Mouse (Mus musculus) ES-Bruce4 (cell line): ENCODE measurements around the gene B3galnt1. TPM values are rescaled to one million over a fixed set of nuclear protein-coding genes. Genes with fewer than 3 reads are reported as not detected.
A peak's percentile ranks its signal among the peaks of the same experiment; 100 is the strongest.

ENCODE experiments used
- H3K27ac ChIP-seq: 2 replicates; pipeline ENCODE4 v1.5.1; 2012; ENCODE audit warnings: low read length, inconsistent platforms; ENCODE audit not compliant: insufficient read depth
- H3K27me3 ChIP-seq: 2 replicates; pipeline ENCODE4 v1.6.1; 2012; ENCODE audit warnings: mild to moderate bottlenecking, low read length, inconsistent platforms; ENCODE audit not compliant: control insufficient read depth, poor library complexity, insufficient read depth, severe bottlenecking
- H3K36me3 ChIP-seq: 2 replicates; pipeline ENCODE4 v1.6.1; 2012; ENCODE audit warnings: inconsistent platforms, mild to moderate bottlenecking, low read length, moderate library complexity; ENCODE audit not compliant: control insufficient read depth, poor library complexity, insufficient read depth, severe bottlenecking
- H3K4me1 ChIP-seq: one replicate; pipeline ENCODE4 v1.8.1; 2011; ENCODE audit warnings: low read length; ENCODE audit not compliant: control insufficient read depth, insufficient read depth
- H3K4me3 ChIP-seq: 2 replicates; pipeline ENCODE4 v1.5.1; 2011; ENCODE audit warnings: low read depth, mild to moderate bottlenecking, low read length
- H3K9ac ChIP-seq: 2 replicates; pipeline ENCODE4 v1.6.1; 2012; ENCODE audit warnings: low read depth, mild to moderate bottlenecking, inconsistent platforms; ENCODE audit not compliant: poor library complexity, severe bottlenecking
- H3K9me3 ChIP-seq: replicated peaks from 2 replicates; pipeline ENCODE4 v1.6.1; 2012; ENCODE audit warnings: mild to moderate bottlenecking, low read length, inconsistent platforms; ENCODE audit not compliant: control insufficient read depth, poor library complexity, insufficient read depth, severe bottlenecking
- CTCF ChIP-seq: IDR thresholded peaks from one replicate; pipeline ENCODE4 v1.8.1; 2011; ENCODE audit warnings: low read depth, low read length
- EP300 ChIP-seq: IDR thresholded peaks from 2 replicates; pipeline ENCODE4 v1.6.1; 2011; ENCODE audit warnings: low read depth, low read length; ENCODE audit not compliant: insufficient read depth
- POLR2A ChIP-seq: IDR thresholded peaks from one replicate; pipeline ENCODE4 v1.8.1; 2011; ENCODE audit warnings: low read length; ENCODE audit not compliant: insufficient read depth
- polyA plus RNA-seq: library from polyadenylated mRNA; stranded (reverse); fragments of >200 nt; gene quantifications from 2 replicates; pipeline ENCODE4 v1.2.4, GENCODE M21; 2011; ENCODE audit warnings: low read depth; ENCODE audit not compliant: missing spikeins, insufficient read depth, insufficient read length

B3galnt1 gene
- polyA plus RNA-seq, 1 experiment, result 4.8 TPM

DNA sequence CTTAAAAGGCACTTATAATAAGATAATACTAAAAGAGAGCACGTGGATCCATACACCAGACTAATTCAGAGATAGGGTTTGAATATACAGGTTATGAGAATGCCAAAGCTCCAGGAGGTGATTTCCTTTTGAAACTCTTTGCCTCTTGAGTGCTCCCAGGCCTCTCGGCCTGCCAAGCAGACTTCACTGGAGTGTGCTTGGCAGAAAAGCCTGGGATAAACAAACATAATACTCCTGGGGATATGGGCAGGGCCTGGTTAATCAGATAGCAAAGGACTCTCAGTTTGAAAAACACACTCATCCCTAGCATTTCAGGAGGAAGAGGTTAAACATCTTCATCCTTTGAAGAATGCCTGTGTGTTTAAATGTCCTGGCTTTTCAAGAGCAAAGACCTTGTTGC lies 25.4 kb upstream of the B3galnt1 start:
- Histone ChIP-seq H3K4me1 (no peaks in the 10 kb centered on the region), H3K36me3 (no peaks in the 10 kb centered on the region), H3K27ac (no peak overlapping the region), H3K4me3 (no peak overlapping the region), H3K9me3 (peaks cover 11% of the 10 kb centered on the region), H3K27me3 (no peaks in the 10 kb centered on the region), H3K9ac (no peak overlapping the region)
- TF ChIP-seq POLR2A (no peak), CTCF (no peak), EP300 (no peak)

DNA sequence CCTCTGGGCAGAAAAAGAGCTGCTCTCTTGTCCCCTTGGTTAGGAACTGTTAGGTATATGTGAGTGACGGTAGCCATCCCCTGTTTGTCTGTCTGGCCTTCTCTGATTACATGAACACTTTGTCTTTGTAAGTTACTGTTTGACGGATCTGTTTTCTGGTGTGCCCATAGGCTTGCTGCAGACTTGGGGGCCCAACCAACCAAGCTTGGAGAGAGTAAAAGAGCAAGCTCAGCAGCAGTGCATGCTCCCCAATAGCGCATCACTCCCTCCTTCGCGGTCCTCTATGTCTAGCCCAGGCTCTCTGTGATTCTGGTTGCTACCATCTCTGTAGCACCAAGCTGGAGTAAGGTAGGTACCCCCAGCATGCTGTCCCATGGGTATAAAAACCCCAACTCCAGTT lies 9.1 kb upstream of the B3galnt1 start:
- 0 out of 2 replicates have a peak, but pooled peaks cover 2% of the 10 kb centered on the region for H3K9me3 ChIP-seq
- H3K27me3 ChIP-seq, result no peaks in the 10 kb centered on the region; the same call in 1 of the 2 replicates
- TF ChIP-seq CTCF, result no peak
- no peak for TF ChIP-seq POLR2A
- TF ChIP-seq EP300, result no peak
- no peak overlapping the region for H3K27ac ChIP-seq
- no peaks in the 10 kb centered on the region for H3K4me1 ChIP-seq
- H3K9ac ChIP-seq, result no peak overlapping the region
- H3K36me3 ChIP-seq, result no peaks in the 10 kb centered on the region
- H3K4me3 ChIP-seq, result no peak overlapping the region

DNA sequence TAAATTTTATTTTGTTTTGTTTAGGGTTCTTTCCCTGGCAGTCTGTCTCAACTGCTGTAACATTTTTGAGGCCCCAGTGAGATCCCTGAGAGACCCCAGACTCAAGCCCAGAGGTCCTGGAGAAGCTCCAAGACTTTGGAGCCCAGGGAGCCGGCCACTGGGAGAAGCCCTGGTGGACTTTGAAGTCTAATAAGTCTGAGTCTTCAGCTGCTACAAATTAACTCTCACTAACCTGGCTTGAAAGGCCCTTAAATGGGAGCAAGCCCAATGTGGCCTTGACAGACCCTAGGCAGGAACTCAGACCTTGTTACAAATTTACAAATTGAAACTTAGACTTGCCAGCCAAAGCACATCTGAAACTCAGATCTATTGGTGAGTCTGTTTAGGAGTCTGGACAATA lies 8.7 kb upstream of the B3galnt1 start:
- H3K27ac ChIP-seq, result no peak overlapping the region
- TF ChIP-seq POLR2A (no peak), EP300 (no peak), CTCF (no peak)

DNA sequence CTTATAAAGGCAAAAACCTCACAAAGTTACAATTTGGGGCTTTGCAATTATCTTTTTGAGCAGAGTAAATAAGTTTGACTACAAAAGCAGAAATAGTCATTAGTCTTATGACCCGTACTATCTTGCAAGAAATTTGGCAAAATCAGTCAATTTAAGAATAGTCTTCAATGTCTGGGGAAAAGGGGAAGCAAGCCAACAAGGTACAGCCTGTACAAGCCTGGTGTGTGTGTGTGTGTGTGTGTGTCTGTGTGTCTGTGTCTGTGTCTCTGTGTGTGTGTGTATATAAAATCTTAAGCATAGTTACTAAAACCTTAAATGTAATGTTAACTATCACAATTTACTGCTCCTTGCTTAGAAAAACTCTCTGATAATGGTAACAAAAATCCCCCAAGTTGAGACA lies 8.2 kb upstream of the B3galnt1 start:
- TF ChIP-seq CTCF (no peak), POLR2A (no peak), EP300 (no peak)
- H3K4me3 ChIP-seq, result no peak overlapping the region
- H3K4me1 ChIP-seq, result no peaks in the 10 kb centered on the region
- no peaks in the 10 kb centered on the region; the same call in 1 of the 2 replicates for H3K27me3 ChIP-seq
- H3K9ac ChIP-seq, result no peak overlapping the region
- H3K36me3 ChIP-seq, result no peaks in the 10 kb centered on the region
- no peak overlapping the region for H3K27ac ChIP-seq
- H3K9me3 ChIP-seq, result no peaks in the 10 kb centered on the region

More for the DNA sequence above, 8.7 kb upstream of the B3galnt1 start:
- Histone ChIP-seq H3K9ac (no peak overlapping the region), H3K4me1 (no peaks in the 10 kb centered on the region), H3K4me3 (no peak overlapping the region), H3K27me3 (no peaks in the 10 kb centered on the region; the same call in 1 of the 2 replicates), H3K36me3 (no peaks in the 10 kb centered on the region), H3K9me3 (no peaks in the 10 kb centered on the region)

DNA sequence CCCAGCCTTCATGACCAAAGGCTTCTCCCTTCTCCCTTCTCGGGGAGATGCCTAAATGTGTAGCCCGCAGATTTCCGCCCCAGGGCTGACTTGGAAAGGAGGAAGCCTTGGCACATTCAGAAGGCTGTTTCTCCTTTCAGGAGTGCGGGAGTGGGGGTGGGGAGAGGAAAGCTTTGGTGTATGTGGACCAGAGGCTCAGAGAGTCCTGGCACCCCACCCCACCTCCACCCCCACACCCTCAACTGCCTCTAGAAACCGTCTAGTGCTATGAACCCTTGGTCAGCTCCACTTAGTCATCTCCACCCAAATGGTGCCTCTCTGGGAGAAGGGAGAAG lies 373 bp upstream of the B3galnt1 start:
- Histone ChIP-seq H3K27ac (no peak overlapping the region), H3K4me3 (peak overlapping the region; percentile 69), H3K27me3 (peaks cover 6% of the 10 kb centered on the region; the same call in 1 of the 2 replicates), H3K9me3 (peaks cover 5% of the 10 kb centered on the region; the same call in 1 of the 2 replicates), H3K9ac (peak overlapping the region; percentile 91), H3K36me3 (no peaks in the 10 kb centered on the region), H3K4me1 (peaks cover 3% of the 10 kb centered on the region)
- TF ChIP-seq CTCF (no peak), POLR2A (no peak), EP300 (no peak)

DNA sequence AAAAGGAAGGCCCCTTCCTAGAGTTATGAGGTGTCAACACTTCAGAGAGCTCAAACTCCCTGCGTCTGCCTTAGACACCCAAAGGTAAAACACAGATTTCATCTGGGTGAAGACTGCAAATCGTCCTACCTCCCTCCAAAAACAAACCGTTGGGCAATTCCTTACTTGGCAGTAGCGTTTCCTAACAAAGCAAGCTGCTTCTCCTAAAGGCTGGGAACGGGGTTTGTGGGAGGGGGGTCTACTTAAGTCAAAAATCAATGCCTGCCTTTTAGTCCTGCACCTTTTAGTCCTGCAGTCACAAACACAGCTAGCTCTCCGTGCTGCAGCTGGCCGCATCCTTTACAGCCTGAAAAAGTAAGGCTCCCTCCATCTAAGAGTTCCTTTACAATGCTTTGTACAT lies 944 bp downstream of the B3galnt1 start:
- Histone ChIP-seq H3K4me1 (peaks cover 3% of the 10 kb centered on the region), H3K9me3 (peaks cover 5% of the 10 kb centered on the region; the same call in 1 of the 2 replicates), H3K9ac (peak overlapping the region; percentile 91), H3K27me3 (peaks cover 6% of the 10 kb centered on the region; the same call in 1 of the 2 replicates), H3K4me3 (peak overlapping the region; percentile 69; the same call in 1 of the 2 replicates), H3K36me3 (no peaks in the 10 kb centered on the region), H3K27ac (no peak overlapping the region)
- TF ChIP-seq EP300 (no peak), CTCF (no peak), POLR2A (no peak)
